Mouse (Mus musculus): ENCODE results near the gene Ppp1r12c.

- TF ChIP-seq POLR2A (IDR thresholded peaks at IDR 0.05; ENCODE audit: extremely low read depth, insufficient read depth, low read length) (no peak), CTCF (IDR thresholded peaks at IDR 0.05; ENCODE audit: low read depth, low read length) (no peak)
Measured at GRCm38 (mm10) chr7:4482281-4482680, 19.2 kb downstream of the Ppp1r12c start.
